Mouse (Mus musculus): Measurements from ENCODE around the gene Gm10762. TPM values are rescaled to one million over a fixed set of nuclear protein-coding genes. Genes with fewer than 3 reads are reported as not detected.
A peak's percentile ranks its signal among the peaks of the same experiment; 100 is the strongest.

Gm10762 gene
- polyA plus RNA-seq, 1 experiment from 2014 or later: 23.5 TPM

GRCm38 (mm10) chr2:128966641-128967580 is 614 bp downstream of the Gm10762 start, which contains the start of gene Zc3h6:
Gene Zc3h6 (plus strand): TSS chr2:128967402.
- Histone ChIP-seq H3K4me2 (ENCODE audit: low read length) (peak within 1 kb of the TSS; percentile 63), H3K9me3 (replicated peaks; ENCODE audit: control insufficient read depth, low read length) (no peaks in the 10 kb centered on the region), H3K9ac (ENCODE audit: low read length) (peak within 1 kb of the TSS; percentile 100), H3K27me3 (replicated peaks; ENCODE audit: control insufficient read depth, insufficient read depth, low read length) (no peaks in the 10 kb centered on the region), H3K4me3 (ENCODE audit: low read depth, low read length) (peak within 1 kb of the TSS; percentile 82), H3K27ac (ENCODE audit: low read depth, low read length) (peak within 1 kb of the TSS; percentile 100), H3K4me1 (ENCODE audit: control insufficient read depth, insufficient read depth, low read length) (peaks cover 10% of the 10 kb centered on the region), H3K36me3 (ENCODE audit: control insufficient read depth, insufficient read depth, low read length) (no peaks in the 10 kb centered on the region)
- ATAC-seq (peak; percentile 98), DNase-seq (ENCODE audit: low spot score) (peak; percentile 99)
- under 1% methylated on average over 65 of the region's 65 CpGs for WGBS

GRCm38 (mm10) chr2:128966236-128966635 is 1.3 kb downstream of the Gm10762 start:
- peak; percentile 33 for DNase-seq (ENCODE audit: low spot score)
- no peak for ATAC-seq
- H3K9ac ChIP-seq (ENCODE audit: low read length): peak overlapping the region; percentile 100

GRCm38 (mm10) chr2:128965505-128966105 is 1.9 kb downstream of the Gm10762 start:
- peak overlapping the region; percentile 46; the same call in 1 of the 2 replicates for H3K27ac ChIP-seq (ENCODE audit: low read depth, low read length)
- no peak for DNase-seq (ENCODE audit: low spot score)
- peak overlapping the region; percentile 100 for H3K9ac ChIP-seq (ENCODE audit: low read length)

More at GRCm38 (mm10) chr2:128966236-128966635, 1.3 kb downstream of the Gm10762 start:
- H3K4me1 ChIP-seq (ENCODE audit: control insufficient read depth, insufficient read depth, low read length): peaks cover 10% of the 10 kb centered on the region
- 1% methylated on average over 6 of the region's 6 CpGs for WGBS
- H3K4me2 ChIP-seq (ENCODE audit: low read length): peak overlapping the region; percentile 63
- H3K27ac ChIP-seq (ENCODE audit: low read depth, low read length): peak overlapping the region; percentile 100
- H3K27me3 ChIP-seq (replicated peaks; ENCODE audit: control insufficient read depth, insufficient read depth, low read length): no peaks in the 10 kb centered on the region
- H3K4me3 ChIP-seq (ENCODE audit: low read depth, low read length): peak overlapping the region; percentile 82
- no peaks in the 10 kb centered on the region for H3K9me3 ChIP-seq (replicated peaks; ENCODE audit: control insufficient read depth, low read length)
- no peaks in the 10 kb centered on the region for H3K36me3 ChIP-seq (ENCODE audit: control insufficient read depth, insufficient read depth, low read length)

GRCm38 (mm10) chr2:128954186-128954585 is 13.3 kb downstream of the Gm10762 start:
- no peaks in the 10 kb centered on the region for H3K27me3 ChIP-seq (replicated peaks; ENCODE audit: control insufficient read depth, insufficient read depth, low read length)
- H3K4me1 ChIP-seq (ENCODE audit: control insufficient read depth, insufficient read depth, low read length): no peaks in the 10 kb centered on the region
- H3K4me2 ChIP-seq (ENCODE audit: low read length): no peak overlapping the region
- H3K9ac ChIP-seq (ENCODE audit: low read length): no peak overlapping the region
- DNase-seq (ENCODE audit: low spot score) (no peak), ATAC-seq (no peak)
- no peaks in the 10 kb centered on the region for H3K9me3 ChIP-seq (replicated peaks; ENCODE audit: control insufficient read depth, low read length)
- no peak overlapping the region for H3K27ac ChIP-seq (ENCODE audit: low read depth, low read length)
- no peaks in the 10 kb centered on the region for H3K36me3 ChIP-seq (ENCODE audit: control insufficient read depth, insufficient read depth, low read length)
- no peak overlapping the region for H3K4me3 ChIP-seq (ENCODE audit: low read depth, low read length)

More at GRCm38 (mm10) chr2:128965505-128966105, 1.9 kb downstream of the Gm10762 start:
- Histone ChIP-seq H3K36me3 (ENCODE audit: control insufficient read depth, insufficient read depth, low read length) (no peaks in the 10 kb centered on the region), H3K4me3 (ENCODE audit: low read depth, low read length) (peak overlapping the region; percentile 82; the same call in 1 of the 2 replicates), H3K4me1 (ENCODE audit: control insufficient read depth, insufficient read depth, low read length) (peaks cover 10% of the 10 kb centered on the region), H3K9me3 (replicated peaks; ENCODE audit: control insufficient read depth, low read length) (no peaks in the 10 kb centered on the region), H3K27me3 (replicated peaks; ENCODE audit: control insufficient read depth, insufficient read depth, low read length) (no peaks in the 10 kb centered on the region), H3K4me2 (ENCODE audit: low read length) (peak overlapping the region; percentile 63)
- ATAC-seq: no peak
- WGBS: 55% methylated on average over 5 of the region's 5 CpGs

GRCm38 (mm10) chr2:128947962-128948588 is 19.4 kb downstream of the Gm10762 start:
- H3K36me3 ChIP-seq (ENCODE audit: control insufficient read depth, insufficient read depth, low read length): no peaks in the 10 kb centered on the region
- no peak overlapping the region for H3K9ac ChIP-seq (ENCODE audit: low read length)
- H3K4me3 ChIP-seq (ENCODE audit: low read depth, low read length): no peak overlapping the region
- WGBS: 36% methylated on average over 6 of the region's 6 CpGs
- peak; percentile 88 for DNase-seq (ENCODE audit: low spot score)
- ATAC-seq: no peak
- H3K27me3 ChIP-seq (replicated peaks; ENCODE audit: control insufficient read depth, insufficient read depth, low read length): no peaks in the 10 kb centered on the region
- no peak overlapping the region for H3K4me2 ChIP-seq (ENCODE audit: low read length)
- no peak overlapping the region for H3K27ac ChIP-seq (ENCODE audit: low read depth, low read length)
- H3K9me3 ChIP-seq (replicated peaks; ENCODE audit: control insufficient read depth, low read length): no peaks in the 10 kb centered on the region
- H3K4me1 ChIP-seq (ENCODE audit: control insufficient read depth, insufficient read depth, low read length): no peaks in the 10 kb centered on the region

- Histone ChIP-seq H3K9me3 (replicated peaks; ENCODE audit: control insufficient read depth, low read length) (no peaks in the 10 kb centered on the region), H3K4me2 (ENCODE audit: low read length) (peak within 1 kb of the TSS; percentile 73), H3K36me3 (ENCODE audit: control insufficient read depth, insufficient read depth, low read length) (no peaks in the 10 kb centered on the region), H3K27me3 (replicated peaks; ENCODE audit: control insufficient read depth, insufficient read depth, low read length) (no peaks in the 10 kb centered on the region), H3K9ac (ENCODE audit: low read length) (peak within 1 kb of the TSS; percentile 82), H3K27ac (ENCODE audit: low read depth, low read length) (peak within 1 kb of the TSS; percentile 73), H3K4me3 (ENCODE audit: low read depth, low read length) (peak within 1 kb of the TSS; percentile 72), H3K4me1 (ENCODE audit: control insufficient read depth, insufficient read depth, low read length) (no peaks in the 10 kb centered on the region)
- WGBS: 2% methylated on average over 65 of the region's 65 CpGs
- ATAC-seq (peak; percentile 95), DNase-seq (ENCODE audit: low spot score) (peak; percentile 98)
Observed at GRCm38 (mm10) chr2:128943538-128944528, 23.7 kb downstream of the Gm10762 start, which contains the start of gene Zc3h8. Gene Zc3h8 (minus strand): TSS chr2:128944077.

- no peaks in the 10 kb centered on the region for H3K9me3 ChIP-seq (replicated peaks; ENCODE audit: control insufficient read depth, low read length)
- 92% methylated on average over 3 of the region's 3 CpGs for WGBS
Observed at GRCm38 (mm10) chr2:128936256-128936655, 31.3 kb downstream of the Gm10762 start.

GRCm38 (mm10) chr2:128930704-128931103 is 36.8 kb downstream of the Gm10762 start:
- DNase-seq (ENCODE audit: low spot score) (no peak), ATAC-seq (no peak)
- Histone ChIP-seq H3K4me1 (ENCODE audit: control insufficient read depth, insufficient read depth, low read length) (no peaks in the 10 kb centered on the region), H3K9me3 (replicated peaks; ENCODE audit: control insufficient read depth, low read length) (no peaks in the 10 kb centered on the region), H3K4me3 (ENCODE audit: low read depth, low read length) (no peak overlapping the region), H3K27me3 (replicated peaks; ENCODE audit: control insufficient read depth, insufficient read depth, low read length) (no peaks in the 10 kb centered on the region), H3K9ac (ENCODE audit: low read length) (no peak overlapping the region), H3K36me3 (ENCODE audit: control insufficient read depth, insufficient read depth, low read length) (peaks cover 36% of the 10 kb centered on the region), H3K27ac (ENCODE audit: low read depth, low read length) (no peak overlapping the region), H3K4me2 (ENCODE audit: low read length) (no peak overlapping the region)

More at GRCm38 (mm10) chr2:128936256-128936655, 31.3 kb downstream of the Gm10762 start:
- Histone ChIP-seq H3K4me2 (ENCODE audit: low read length) (no peak overlapping the region), H3K4me3 (ENCODE audit: low read depth, low read length) (no peak overlapping the region), H3K4me1 (ENCODE audit: control insufficient read depth, insufficient read depth, low read length) (no peaks in the 10 kb centered on the region), H3K27ac (ENCODE audit: low read depth, low read length) (no peak overlapping the region), H3K9ac (ENCODE audit: low read length) (no peak overlapping the region), H3K27me3 (replicated peaks; ENCODE audit: control insufficient read depth, insufficient read depth, low read length) (no peaks in the 10 kb centered on the region), H3K36me3 (ENCODE audit: control insufficient read depth, insufficient read depth, low read length) (peaks cover 16% of the 10 kb centered on the region; the same call in 1 of the 2 replicates)
- ATAC-seq: no peak
- no peak for DNase-seq (ENCODE audit: low spot score)
